Mouse (Mus musculus) urinary bladder, postnatal 25 days (tissue): ENCODE results near the gene Ube2q1.

Experiments used
- DNase-seq: peaks from one replicate; pipeline ENCODE4 v3.0.0; 2022; ENCODE audit warnings: low spot score

Gene Ube2q1

GRCm38 (mm10) chr3:89772968-89773709 lies at the start of gene Ube2q1:
TSS of gene Ube2q1 (plus strand) at chr3:89773616.
- DNase-seq: peak; percentile 93

- DNase-seq: peak; percentile 17
Measured at GRCm38 (mm10) chr3:89727028-89727427, 46.4 kb upstream of the Ube2q1 start.

GRCm38 (mm10) chr3:89728848-89729247 lies 44.6 kb upstream of the Ube2q1 start:
- DNase-seq: no peak

GRCm38 (mm10) chr3:89730350-89731331 lies 42.8 kb upstream of the Ube2q1 start:
- peak; percentile 71 for DNase-seq

- no peak for DNase-seq
Measured at GRCm38 (mm10) chr3:89732091-89732490, 41.3 kb upstream of the Ube2q1 start.

GRCm38 (mm10) chr3:89738509-89738908 lies 34.9 kb upstream of the Ube2q1 start:
- no peak for DNase-seq

- DNase-seq: no peak
Measured at GRCm38 (mm10) chr3:89752307-89752706, 21.1 kb upstream of the Ube2q1 start.

GRCm38 (mm10) chr3:89755283-89755682 lies 18.1 kb upstream of the Ube2q1 start:
- no peak for DNase-seq

- DNase-seq: no peak
Measured at GRCm38 (mm10) chr3:89757851-89758250, 15.6 kb upstream of the Ube2q1 start.

GRCm38 (mm10) chr3:89759786-89760185 lies 13.6 kb upstream of the Ube2q1 start:
- DNase-seq: no peak

GRCm38 (mm10) chr3:89764119-89764724 lies 9.2 kb upstream of the Ube2q1 start, which contains the start of gene Chrnb2:
TSS of gene Chrnb2 (minus strand) at chr3:89764632.
- DNase-seq: peak; percentile 76

GRCm38 (mm10) chr3:89769584-89769983 lies 3.8 kb upstream of the Ube2q1 start:
- DNase-seq: no peak

- DNase-seq: no peak
Measured at GRCm38 (mm10) chr3:89770425-89771002, 2.9 kb upstream of the Ube2q1 start.

GRCm38 (mm10) chr3:89772588-89772967 lies 838 bp upstream of the Ube2q1 start:
- DNase-seq: peak; percentile 53

- DNase-seq: peak; percentile 42
Measured at GRCm38 (mm10) chr3:89773740-89774211, 360 bp downstream of the Ube2q1 start.

- no peak for DNase-seq
Measured at GRCm38 (mm10) chr3:89774236-89774960, 982 bp downstream of the Ube2q1 start.

- DNase-seq: no peak
Measured at GRCm38 (mm10) chr3:89776001-89776400, 2.6 kb downstream of the Ube2q1 start.

- no peak for DNase-seq
Measured at GRCm38 (mm10) chr3:89780102-89780501, 6.7 kb downstream of the Ube2q1 start.

- no peak for DNase-seq
Measured at GRCm38 (mm10) chr3:89781640-89782039, 8.2 kb downstream of the Ube2q1 start.

- peak; percentile 73 for DNase-seq
Measured at GRCm38 (mm10) chr3:89784991-89785753, 11.8 kb downstream of the Ube2q1 start.
